Mouse (Mus musculus): Measurements from ENCODE around the gene Usp53.

Usp53 gene

DNA sequence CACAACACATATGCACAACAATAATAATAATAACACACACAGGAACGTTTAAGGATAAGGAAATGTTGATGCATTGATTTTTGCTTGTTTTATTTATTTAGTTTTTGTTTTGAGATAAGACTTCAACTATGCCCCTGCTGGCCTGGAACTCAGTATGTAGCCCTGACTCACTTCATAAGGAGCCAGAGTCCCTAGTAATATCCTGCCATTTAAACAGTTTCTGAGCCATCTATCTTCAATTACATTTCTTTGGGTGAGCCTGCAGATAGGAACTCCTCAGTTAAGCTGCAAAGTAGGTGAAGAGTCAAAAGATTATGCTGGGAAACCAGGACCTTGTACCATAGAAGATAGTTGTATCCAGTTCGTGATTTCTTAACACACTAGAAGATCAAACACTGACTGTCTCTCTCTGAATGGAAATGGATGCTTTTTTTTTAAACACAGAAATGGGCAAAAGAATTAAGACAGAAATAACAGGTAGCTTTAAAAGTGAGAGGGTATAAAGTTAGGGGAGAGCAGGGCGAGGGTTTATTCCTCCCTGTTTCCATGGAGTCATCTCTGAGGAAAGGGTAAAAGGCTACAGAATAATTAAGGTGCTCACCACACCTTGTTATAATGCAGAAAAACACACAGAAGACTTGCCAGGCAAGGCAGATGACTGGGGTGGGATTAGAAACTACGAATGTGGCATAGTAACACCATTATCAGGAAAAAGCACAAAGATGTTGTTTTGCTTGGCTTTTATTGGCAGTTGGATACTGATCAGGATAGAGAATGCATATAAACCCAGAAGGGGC, 96.6 kb downstream of the Usp53 start:
- no peak for DNase-seq (ENCODE audit: low read depth, low spot score)
